Mouse (Mus musculus) 3134 (cell line): Measurements from ENCODE around the gene Lmbr1.
A peak's percentile ranks its signal among the peaks of the same experiment; 100 is the strongest.

Experiments used
- DNase-seq: peaks from one replicate; pipeline ENCODE4 v3.0.0-alpha.2; 2011; ENCODE audit warnings: low spot score; ENCODE audit not compliant: insufficient read length; ENCODE audit errors: extremely low read depth

Gene Lmbr1

GRCm38 (mm10) chr5:29270879-29271278 is 107.3 kb downstream of the Lmbr1 start:
- DNase-seq, result no peak

DNA sequence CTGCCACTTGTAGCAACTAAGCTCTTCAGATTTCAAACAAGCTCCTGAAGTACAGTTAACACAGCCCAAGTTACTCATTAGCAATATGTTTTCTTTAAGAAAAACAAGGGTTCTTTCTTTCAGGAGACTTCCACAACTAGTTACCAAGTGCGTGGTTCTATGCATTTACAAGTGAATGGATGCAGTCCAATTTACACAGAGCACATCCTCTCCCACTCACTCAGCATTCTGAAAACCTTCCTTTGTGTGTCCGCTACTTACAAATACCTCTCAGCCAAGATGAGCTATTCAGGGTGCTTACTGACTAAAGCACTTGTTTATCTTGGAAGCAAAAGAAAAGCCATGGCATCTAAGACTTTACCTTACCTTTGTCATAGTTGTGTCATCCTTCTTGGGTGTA is 124.3 kb downstream of the Lmbr1 start:
- no peak for DNase-seq

DNA sequence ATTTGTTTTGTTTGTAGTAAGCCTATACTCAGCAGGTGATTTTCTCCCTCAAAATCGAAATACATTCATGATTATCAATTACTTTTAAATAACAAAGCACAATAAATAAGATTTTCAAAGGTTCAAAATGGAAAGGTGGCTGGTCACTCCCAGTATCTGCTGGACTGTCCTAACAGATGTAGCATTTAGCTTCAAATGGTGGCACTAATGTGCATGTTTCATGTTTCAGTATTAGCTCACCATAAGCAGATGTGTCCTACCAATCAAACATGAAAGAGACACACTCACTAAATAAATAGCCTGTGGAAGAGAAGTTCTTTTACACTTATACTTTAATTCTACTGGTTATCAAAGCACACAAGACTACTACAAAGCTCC is 126.7 kb downstream of the Lmbr1 start:
- no peak for DNase-seq

DNA sequence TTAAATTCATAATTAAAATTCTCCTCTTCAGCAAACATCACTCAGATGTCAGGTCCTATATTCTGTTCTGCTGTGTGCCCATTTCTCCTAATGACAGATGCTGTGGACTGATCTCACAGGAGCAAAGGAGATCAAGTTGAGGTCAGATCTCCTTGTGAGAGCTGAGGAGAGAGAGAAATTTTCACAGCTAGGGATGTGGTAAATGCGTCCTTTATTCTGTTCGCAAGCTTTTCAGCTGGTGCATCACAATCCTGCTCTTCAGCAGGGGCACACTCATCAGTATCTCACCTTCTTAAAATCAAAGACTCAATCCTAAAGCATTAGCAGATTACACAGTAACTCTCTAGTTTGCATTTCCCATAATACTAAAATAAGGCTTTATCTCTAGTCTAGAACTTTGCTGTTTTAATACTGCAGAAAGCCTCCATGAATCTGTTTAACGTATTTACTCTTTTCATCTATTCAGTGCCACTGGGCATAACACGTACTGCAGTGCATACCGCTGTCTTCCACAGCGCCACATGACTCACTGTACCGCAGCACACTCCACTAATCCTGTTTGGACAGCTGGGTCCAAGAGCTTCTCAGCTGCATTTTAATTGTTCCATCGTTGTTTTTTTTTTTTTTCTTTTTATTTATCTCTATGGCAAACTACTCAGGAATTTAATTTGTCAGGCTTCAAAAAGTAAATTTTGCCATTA is 127.2 kb downstream of the Lmbr1 start:
- DNase-seq, result no peak

- DNase-seq, result no peak
These were observed 133.4 kb downstream of the Lmbr1 start for GRCm38 (mm10) chr5:29244769-29245168.

GRCm38 (mm10) chr5:29238379-29238778 is 139.8 kb downstream of the Lmbr1 start:
- no peak for DNase-seq

DNA sequence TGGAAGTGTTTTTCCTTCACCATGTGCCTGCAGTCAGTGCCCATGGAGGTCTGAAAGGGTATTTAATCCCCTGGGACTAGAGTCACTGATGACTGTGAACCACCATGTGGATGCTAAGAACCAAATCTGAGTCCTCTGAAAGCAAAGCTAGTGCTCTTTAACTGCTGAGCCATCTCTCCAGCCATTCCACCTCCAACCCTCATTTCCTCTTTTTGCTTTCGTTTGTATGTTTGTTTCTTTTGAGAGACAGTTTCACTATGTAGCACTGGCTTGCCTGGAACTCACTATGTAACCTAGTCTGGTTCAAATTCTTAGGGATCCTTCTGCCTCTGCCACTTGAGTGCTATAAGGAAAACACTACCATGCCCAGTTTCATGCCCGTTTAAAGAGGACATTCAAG is 147.7 kb downstream of the Lmbr1 start:
- no peak for DNase-seq

DNA sequence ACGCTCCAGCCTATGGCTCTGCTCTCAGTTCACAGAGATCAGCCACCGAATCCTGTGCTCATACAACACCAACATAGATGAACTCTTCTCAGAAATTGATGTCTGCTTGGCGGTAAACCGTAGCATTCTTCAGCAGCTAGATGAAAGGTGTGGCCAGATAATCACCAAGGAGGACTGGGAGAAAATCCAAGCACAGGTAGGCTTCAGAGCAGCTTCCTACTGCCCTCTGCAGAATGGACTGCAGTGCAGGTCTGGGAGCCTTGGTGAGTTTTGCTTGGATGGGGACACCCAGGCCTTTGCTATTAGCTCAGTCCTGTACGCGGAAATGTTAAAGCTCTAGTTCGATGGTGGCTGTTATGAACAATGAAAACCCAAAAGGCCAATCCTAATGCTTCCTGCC is 154.1 kb downstream of the Lmbr1 start:
- DNase-seq, result no peak

DNA sequence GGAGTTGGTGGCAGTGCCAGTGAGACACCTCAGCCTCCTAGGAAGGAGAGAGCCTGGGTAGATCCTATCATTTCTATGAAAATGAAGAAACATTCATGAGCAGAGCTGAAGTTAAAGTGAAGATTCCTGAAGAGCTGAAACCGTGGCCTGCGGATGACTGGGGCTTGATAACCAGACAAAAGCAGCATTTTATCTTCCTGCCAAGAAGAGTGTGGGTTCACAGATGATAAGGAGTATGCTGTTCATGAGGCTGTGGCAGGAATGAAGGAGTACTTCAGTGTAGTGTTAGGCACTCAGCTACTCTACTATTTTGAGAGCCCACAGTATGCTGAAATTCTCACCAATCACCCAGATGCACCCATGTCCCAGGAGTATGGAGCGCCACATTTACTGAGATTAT is 160.2 kb downstream of the Lmbr1 start:
- no peak for DNase-seq

DNA sequence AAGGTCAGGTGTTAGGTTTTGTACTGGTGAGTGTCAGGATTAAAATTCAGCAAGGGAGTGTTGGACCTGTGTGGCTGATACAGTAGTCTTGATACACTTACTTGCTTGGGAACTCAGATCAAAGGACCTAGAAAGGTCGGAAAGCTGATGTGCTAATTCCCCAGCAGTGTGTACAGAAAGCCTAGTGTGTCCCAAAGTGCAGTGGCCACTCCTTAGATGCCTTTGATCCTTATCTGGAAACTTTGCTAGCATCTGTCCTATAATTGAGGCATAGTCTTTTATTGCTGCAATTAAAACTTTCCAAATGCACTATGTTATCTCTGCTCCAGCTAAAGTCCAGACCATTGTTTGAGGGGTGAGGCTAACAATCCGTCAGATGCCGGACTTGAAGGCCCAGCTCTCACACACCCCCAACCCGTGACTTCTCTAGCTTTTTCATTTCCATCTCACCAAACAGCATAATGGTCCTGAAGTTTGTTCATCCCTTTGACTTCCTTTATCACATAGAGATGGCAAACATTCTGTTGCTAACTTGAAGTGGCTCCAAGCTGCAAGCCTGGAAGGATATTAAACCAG is 166.1 kb downstream of the Lmbr1 start:
- no peak for DNase-seq

DNA sequence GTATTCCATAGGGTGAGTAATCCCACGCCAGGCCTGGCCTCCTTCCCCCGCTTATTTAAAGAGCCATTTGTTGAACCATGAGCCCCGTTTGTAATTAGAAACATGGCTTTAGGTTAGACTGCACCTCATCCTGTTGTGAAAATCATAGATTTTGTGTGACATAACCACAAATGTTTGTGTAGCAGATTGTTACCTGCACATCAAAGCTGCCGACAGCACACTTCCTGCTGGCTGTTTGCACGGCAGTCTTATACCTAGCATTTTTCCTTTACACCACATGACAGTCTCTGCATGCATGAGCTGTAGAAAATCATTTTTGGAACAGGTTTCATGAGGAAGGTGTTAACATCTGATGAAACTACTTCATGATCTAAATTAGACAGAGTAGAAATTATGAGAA is 172.5 kb downstream of the Lmbr1 start:
- no peak for DNase-seq

DNA sequence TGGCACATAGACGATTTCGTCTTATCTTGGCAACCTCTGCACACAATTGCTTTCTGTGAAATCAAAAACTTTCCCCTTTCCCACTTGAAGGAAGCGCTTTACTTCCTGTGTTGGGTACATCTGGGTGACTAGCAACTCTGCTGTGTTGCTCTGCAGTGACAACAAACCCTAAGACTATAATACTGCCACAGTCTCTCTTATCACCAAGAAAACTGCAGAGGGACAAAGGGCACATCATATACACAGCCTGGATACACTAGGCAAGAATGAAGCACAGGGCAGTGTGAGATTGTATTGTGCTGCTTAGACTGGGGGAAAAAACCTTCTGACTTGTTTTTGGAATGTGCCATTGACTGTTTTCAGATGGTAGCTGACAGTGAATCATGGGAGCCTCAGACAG is 178.3 kb downstream of the Lmbr1 start:
- DNase-seq, result no peak

DNA sequence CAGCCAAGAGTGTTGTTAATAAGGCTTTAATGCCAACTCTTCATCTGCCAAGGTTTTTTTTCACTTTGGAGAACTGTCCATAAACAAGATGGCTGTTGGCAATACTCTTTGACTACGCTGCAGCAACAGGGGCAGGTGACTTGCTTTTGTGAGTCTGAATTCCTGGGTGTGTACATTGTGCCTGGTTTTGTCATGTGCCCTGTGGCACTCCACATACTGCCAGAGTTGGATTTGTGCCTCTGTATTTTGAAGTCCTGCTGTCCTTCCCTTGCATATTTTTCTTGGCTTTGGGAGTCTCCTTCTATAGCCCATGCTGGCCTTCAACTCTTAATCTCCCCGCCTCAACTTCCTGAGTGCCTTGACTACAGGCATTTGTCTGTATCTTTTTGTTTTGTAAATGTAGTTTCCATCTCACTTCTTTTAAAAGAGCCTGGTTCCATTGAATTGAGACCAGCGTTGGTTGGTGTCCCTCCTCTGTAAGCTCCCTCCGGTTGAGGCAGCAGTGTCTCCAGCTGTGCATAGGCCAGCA is 179.2 kb downstream of the Lmbr1 start:
- DNase-seq, result no peak

GRCm38 (mm10) chr5:29197187-29197586 is 181.0 kb downstream of the Lmbr1 start:
- no peak for DNase-seq

- no peak for DNase-seq
These were observed 181.9 kb downstream of the Lmbr1 start for GRCm38 (mm10) chr5:29196264-29196658.

DNA sequence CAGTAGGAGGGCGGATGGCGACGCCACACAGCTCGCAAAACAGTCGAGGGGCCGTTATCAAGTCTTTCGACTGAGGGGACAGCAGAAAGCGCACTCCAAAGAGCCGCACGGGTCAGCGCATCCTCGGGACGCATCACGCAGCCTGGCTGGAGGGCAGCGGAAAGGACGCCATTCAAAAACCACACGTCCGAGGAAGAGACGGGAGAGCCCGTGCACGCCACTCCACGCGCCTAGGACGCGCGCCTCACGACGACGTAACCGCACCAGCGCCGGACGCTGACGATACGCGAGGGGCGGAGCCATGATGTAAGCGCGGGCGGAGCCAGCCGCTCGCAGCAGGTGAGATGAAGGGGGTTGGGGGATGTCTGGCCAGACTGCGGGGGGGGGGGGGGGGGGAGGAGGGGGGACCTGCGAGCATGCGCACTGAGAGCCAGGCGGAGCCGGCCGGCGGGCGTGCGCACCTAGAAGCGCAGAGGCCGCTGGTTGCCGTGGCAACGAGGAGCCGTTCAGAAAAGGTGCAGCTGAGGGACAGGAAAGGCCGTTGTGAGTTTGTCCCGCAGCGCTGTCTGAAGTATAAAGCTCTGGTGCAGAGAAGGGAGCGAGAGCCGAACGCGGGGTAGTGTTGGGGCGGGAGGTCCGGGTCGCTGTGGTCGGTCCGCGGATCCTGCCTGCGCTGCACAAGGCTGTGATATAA is 182.5 kb downstream of the Lmbr1 start, which contains the start of gene Rnf32:
TSS of gene Rnf32 (plus strand) at position 423 of the 694 bp plus-strand sequence.
- peak; percentile 6 for DNase-seq

GRCm38 (mm10) chr5:29195231-29195569 is 183.0 kb downstream of the Lmbr1 start:
- no peak for DNase-seq

GRCm38 (mm10) chr5:29186798-29187197 is 191.4 kb downstream of the Lmbr1 start:
- no peak for DNase-seq
